In genomic region chr14:24260391-24260790, GRCm38 (mm10) we compare ENCODE assay signal across 34 mouse cellular contexts. TPM values are rescaled to one million over a fixed set of nuclear protein-coding genes. Genes with fewer than 3 reads are reported as not detected.
DNase-seq lines count a peak whose midpoint lies in the region; ATAC-seq and TF ChIP-seq lines count a peak whose summit lies in the region.
"Had no signal": no experiment of that assay in that cellular context is flagged by ENCODE, and none has a peak within 500 bp of the region (broad histone marks: within the 10 kb centered on the region; RNA-seq: fewer than 3 reads in every experiment).

No protein-coding gene starts in this region.

- H3K4me1 ChIP-seq in lung, embryonic 15.5 days = peaks cover 18% of the 10 kb centered on the region
- no peaks in the 10 kb centered on the region for H3K4me1 ChIP-seq in lung, adult 2 months (ENCODE audit: control insufficient read depth, insufficient read depth, low read length)
- peaks cover 60% of the 10 kb centered on the region for H3K4me1 ChIP-seq in limb, embryonic 10.5 days
- H3K4me1 ChIP-seq in lung, postnatal 0 days (ENCODE audit: insufficient read depth, low read depth, low read length) = no peaks in the 10 kb centered on the region
- peaks cover 18% of the 10 kb centered on the region for H3K4me1 ChIP-seq in midbrain, embryonic 13.5 days (replicated peaks)
- H3K4me1 ChIP-seq: heart, embryonic 15.5 days had no signal

- H3K9me3 ChIP-seq in lung, embryonic 15.5 days = no peaks in the 10 kb centered on the region
- no peaks in the 10 kb centered on the region for H3K9me3 ChIP-seq in limb, embryonic 10.5 days (replicated peaks)
- no peaks in the 10 kb centered on the region for H3K9me3 ChIP-seq in lung, postnatal 0 days (ENCODE audit: low read length)
- H3K9me3 ChIP-seq in midbrain, embryonic 13.5 days = no peaks in the 10 kb centered on the region
- H3K9me3 ChIP-seq: embryonic facial prominence, embryonic 13.5 days; forebrain, embryonic 13.5 days; heart, embryonic 12.5 days; heart, embryonic 15.5 days; hindbrain, embryonic 10.5 days; hindbrain, embryonic 13.5 days had no signal

- intact Hi-C loops in gastrocnemius, postnatal 14 days (cut with DNase I; ENCODE audit: low total_unique reads) = no loop called here

- no peaks in the 10 kb centered on the region for H3K27me3 ChIP-seq in lung, embryonic 15.5 days
- no peaks in the 10 kb centered on the region for H3K27me3 ChIP-seq in limb, embryonic 10.5 days (ENCODE audit: low read depth, poor library complexity, severe bottlenecking)
- H3K27me3 ChIP-seq in lung, postnatal 0 days (replicated peaks; ENCODE audit: insufficient read depth, low read length) = no peaks in the 10 kb centered on the region
- no peaks in the 10 kb centered on the region for H3K27me3 ChIP-seq in midbrain, embryonic 13.5 days
- H3K27me3 ChIP-seq: embryonic facial prominence, embryonic 13.5 days; forebrain, embryonic 13.5 days; heart, embryonic 12.5 days; heart, embryonic 15.5 days; hindbrain, embryonic 13.5 days had no signal

- no peak overlapping the region for H3K4me3 ChIP-seq in lung, embryonic 15.5 days
- H3K4me3 ChIP-seq in lung, adult 2 months (replicated peaks; ENCODE audit: extremely low read depth, low read depth, low read length) = no peak overlapping the region
- H3K4me3 ChIP-seq in limb, embryonic 10.5 days = no peak overlapping the region
- H3K4me3 ChIP-seq in lung, postnatal 0 days (ENCODE audit: low read depth, low read length) = no peak overlapping the region
- H3K4me3 ChIP-seq in midbrain, embryonic 13.5 days (replicated peaks) = no peak overlapping the region
- H3K4me3 ChIP-seq: embryonic facial prominence, embryonic 13.5 days; erythroblast, embryonic 14.5 days; forebrain, embryonic 13.5 days; gastrocnemius, adult 2 months; heart, embryonic 12.5 days; heart, embryonic 15.5 days; hindbrain, embryonic 10.5 days; hindbrain, embryonic 13.5 days had no signal

- no peak for DNase-seq in lung, adult 2 months
- DNase-seq in limb, embryonic 10.5 days (ENCODE audit: low spot score) = no peak
- peak; percentile 71 for DNase-seq in lung, postnatal 0 days (ENCODE audit: low spot score)
- DNase-seq in lung, postnatal 36 days = peak; percentile 65
- DNase-seq in embryo, embryonic 10 days (ENCODE audit: low spot score) = no peak
- DNase-seq in gastrocnemius, postnatal 14 days = no peak
- DNase-seq: adrenal gland, adult 2 months; adrenal gland, postnatal 14 days; cerebellum, adult 11 months; cerebellum, adult 2 months; cerebellum, adult 9-11 months; cerebellum, postnatal 25 days; embryo, embryonic 11 days; gastrocnemius, adult 2 months; gastrocnemius, postnatal 25 days; heart, adult 18-20 months; heart, postnatal 10 days; heart, postnatal 36 days had no signal

- TF ChIP-seq CTCF in lung, adult 2 months (IDR thresholded peaks at IDR 0.05; ENCODE audit: insufficient read depth, low read length) = no peak
- no peak for TF ChIP-seq CTCF in lung, postnatal 0 days (IDR thresholded peaks at IDR 0.05)

- H3K36me3 ChIP-seq in lung, embryonic 15.5 days = no peaks in the 10 kb centered on the region
- no peaks in the 10 kb centered on the region for H3K36me3 ChIP-seq in limb, embryonic 10.5 days
- no peaks in the 10 kb centered on the region for H3K36me3 ChIP-seq in lung, postnatal 0 days (ENCODE audit: insufficient read depth, low read length)
- H3K36me3 ChIP-seq in midbrain, embryonic 13.5 days = no peaks in the 10 kb centered on the region
- H3K36me3 ChIP-seq: embryonic facial prominence, embryonic 13.5 days; heart, embryonic 12.5 days; heart, embryonic 15.5 days; hindbrain, embryonic 10.5 days; hindbrain, embryonic 13.5 days had no signal

- no peak overlapping the region for H3K9ac ChIP-seq in lung, embryonic 15.5 days
- H3K9ac ChIP-seq in lung, postnatal 0 days (replicated peaks; ENCODE audit: low read depth) = no peak overlapping the region
- H3K9ac ChIP-seq in midbrain, embryonic 13.5 days (replicated peaks) = no peak overlapping the region
- H3K9ac ChIP-seq: embryonic facial prominence, embryonic 13.5 days; forebrain, embryonic 13.5 days; heart, embryonic 12.5 days; heart, embryonic 15.5 days; hindbrain, embryonic 13.5 days had no signal

- TF ChIP-seq EP300 in lung, postnatal 0 days (IDR thresholded peaks at IDR 0.05) = no peak

- TF ChIP-seq POLR2A in lung, adult 2 months (IDR thresholded peaks at IDR 0.05; ENCODE audit: borderline replicate concordance, extremely low read depth, low read depth, low read length) = no peak

- no peak overlapping the region for H3K27ac ChIP-seq in lung, embryonic 15.5 days
- H3K27ac ChIP-seq in limb, embryonic 10.5 days = peak overlapping the region; percentile 92
- H3K27ac ChIP-seq in lung, postnatal 0 days (ENCODE audit: low read length) = no peak overlapping the region
- no peak overlapping the region for H3K27ac ChIP-seq in midbrain, embryonic 13.5 days
- H3K27ac ChIP-seq: embryonic facial prominence, embryonic 13.5 days; forebrain, embryonic 13.5 days; gastrocnemius, adult 2 months; heart, embryonic 15.5 days; hindbrain, embryonic 10.5 days; hindbrain, embryonic 13.5 days had no signal

- H3K4me2 ChIP-seq in lung, embryonic 15.5 days = no peak overlapping the region
- no peak overlapping the region for H3K4me2 ChIP-seq in lung, postnatal 0 days (replicated peaks; ENCODE audit: low read depth, low read length)
- no peak overlapping the region for H3K4me2 ChIP-seq in midbrain, embryonic 13.5 days (replicated peaks)
- H3K4me2 ChIP-seq: embryonic facial prominence, embryonic 13.5 days; forebrain, embryonic 13.5 days; heart, embryonic 12.5 days; heart, embryonic 15.5 days; hindbrain, embryonic 13.5 days had no signal

- peak; percentile 47; the same call in 1 of the 2 replicates for ATAC-seq in lung, embryonic 15.5 days (ENCODE audit: borderline replicate concordance, extremely low read depth, low FRiP score, low TSS enrichment)
- ATAC-seq in lung, postnatal 0 days = peak; percentile 54
- ATAC-seq in midbrain, embryonic 13.5 days = no peak
- ATAC-seq: CD4-positive, CD25-positive, alpha-beta regulatory T cell, adult 4 months; forebrain, embryonic 13.5 days; forebrain, embryonic 16.5 days; hindbrain, embryonic 16.5 days had no signal

- WGBS in lung, embryonic 15.5 days = 43% methylated on average over 4 of the region's 4 CpGs
- 53% methylated on average over 4 of the region's 4 CpGs for WGBS in lung, adult 2 months
- WGBS in limb, embryonic 10.5 days = 75% methylated on average over 4 of the region's 4 CpGs
- 39% methylated on average over 4 of the region's 4 CpGs for WGBS in lung, postnatal 0 days
- WGBS in midbrain, embryonic 13.5 days = 60% methylated on average over 4 of the region's 4 CpGs

RNA-seq across cellular contexts. Expression of gene Dlg5, which starts 14.7 kb away (rescaled TPM):
- polyA plus RNA-seq in lung, embryonic 15.5 days (2015; fragmentation: Nextera tagmentation; extraction: Ambion mirVana) = 12.8 and 14.3 TPM in 2 replicates
- 31.7 and 35.3 TPM in 2 replicates for polyA plus RNA-seq in lung, adult 2 months (2012; rRNA removed)
- 23.7 and 32.6 TPM in 2 replicates for polyA plus RNA-seq in limb, embryonic 10.5 days (2016; fragmentation: Nextera tagmentation; extraction: Ambion mirVana)
- 5.7 and 6.0 TPM in 2 replicates for polyA plus RNA-seq in lung, postnatal 0 days (2015; fragmentation: Nextera tagmentation; extraction: Ambion mirVana)
- 1 to 10 TPM; 8.7 to 9.4 TPM for total RNA-seq in gastrocnemius, postnatal 14 days (2021)
- 18.8 and 19.4 TPM in 2 replicates for polyA plus RNA-seq in midbrain, embryonic 13.5 days (2015; fragmentation: Nextera tagmentation; extraction: Ambion mirVana)
- total RNA-seq: common myeloid progenitor, adult 5-6 weeks; MEL had no signal

RNA-seq across cellular contexts. Expression of gene E330034G19Rik, which starts 32.6 kb away (rescaled TPM):
- polyA plus RNA-seq in lung, embryonic 15.5 days (2015; fragmentation: Nextera tagmentation; extraction: Ambion mirVana) = not detected in 2 replicates
- not detected in 2 replicates for polyA plus RNA-seq in lung, adult 2 months (2012; rRNA removed)
- polyA plus RNA-seq in limb, embryonic 10.5 days (2016; fragmentation: Nextera tagmentation; extraction: Ambion mirVana) = not detected in 2 replicates
- polyA plus RNA-seq in lung, postnatal 0 days (2015; fragmentation: Nextera tagmentation; extraction: Ambion mirVana) = not detected in 2 replicates
- not detected for total RNA-seq in gastrocnemius, postnatal 14 days (2021)
- polyA plus RNA-seq in midbrain, embryonic 13.5 days (2015; fragmentation: Nextera tagmentation; extraction: Ambion mirVana) = not detected in 2 replicates
- total RNA-seq: adrenal gland, adult 2 months; adrenal gland, postnatal 14 days; adrenal gland, postnatal 4 days; common myeloid progenitor, adult 5-6 weeks; gastrocnemius, adult 2 months; gastrocnemius, postnatal 25 days; heart, adult 18-20 months; heart, postnatal 10 days; heart, postnatal 36 days; MEL had no signal
- polyA plus RNA-seq: adrenal gland, adult 2 months; C2C12; CD4-positive, CD25-positive, alpha-beta regulatory T cell, adult 4 months; embryonic facial prominence, embryonic 13.5 days; erythroblast, embryonic 14.5 days; forebrain, embryonic 13.5 days; forebrain, embryonic 16.5 days; heart, embryonic 15.5 days; hindbrain, embryonic 10.5 days had no signal

Comparison
In these comparisons a context has a peak if more than half of its experiments do, and no peak if none do; other contexts are left out.
1. DNase-seq: peak in lung, postnatal 0 days (single experiment) and lung, postnatal 36 days (single experiment); none in lung, adult 2 months (single experiment), limb, embryonic 10.5 days (single experiment), embryo, embryonic 10 days (single experiment) and gastrocnemius, postnatal 14 days (single experiment).